Mouse (Mus musculus) embryo, embryonic 11.5 days (tissue): ENCODE measurements around the gene Vmn1r233.

ENCODE experiments used
- DNase-seq: peaks from one replicate; pipeline ENCODE4 v3.0.0-alpha.2; 2012; ENCODE audit warnings: low read depth, low spot score

The Vmn1r233 gene

DNA sequence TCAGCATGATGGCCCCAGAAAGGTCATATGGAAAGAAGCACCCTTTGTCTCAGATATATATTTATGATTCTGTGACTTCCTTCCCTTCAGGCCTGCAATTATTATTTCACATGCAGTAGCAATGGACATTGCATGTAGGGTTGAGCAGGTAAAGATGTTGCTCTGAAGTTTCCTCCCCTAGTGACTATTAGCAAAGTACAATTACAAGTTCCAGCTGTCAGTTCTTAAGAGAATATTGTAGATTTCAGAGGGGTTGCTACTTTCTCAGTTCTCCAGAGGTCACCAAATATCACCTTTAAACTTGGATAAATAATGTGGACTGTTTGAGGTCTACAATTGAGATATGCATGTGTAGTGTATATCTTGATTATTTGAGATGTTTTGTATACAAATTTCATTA, at the start of gene Vmn1r233:
Gene Vmn1r233 (minus strand): TSS at position 101 of the 400 bp plus-strand sequence.
- DNase-seq, result no peak

DNA sequence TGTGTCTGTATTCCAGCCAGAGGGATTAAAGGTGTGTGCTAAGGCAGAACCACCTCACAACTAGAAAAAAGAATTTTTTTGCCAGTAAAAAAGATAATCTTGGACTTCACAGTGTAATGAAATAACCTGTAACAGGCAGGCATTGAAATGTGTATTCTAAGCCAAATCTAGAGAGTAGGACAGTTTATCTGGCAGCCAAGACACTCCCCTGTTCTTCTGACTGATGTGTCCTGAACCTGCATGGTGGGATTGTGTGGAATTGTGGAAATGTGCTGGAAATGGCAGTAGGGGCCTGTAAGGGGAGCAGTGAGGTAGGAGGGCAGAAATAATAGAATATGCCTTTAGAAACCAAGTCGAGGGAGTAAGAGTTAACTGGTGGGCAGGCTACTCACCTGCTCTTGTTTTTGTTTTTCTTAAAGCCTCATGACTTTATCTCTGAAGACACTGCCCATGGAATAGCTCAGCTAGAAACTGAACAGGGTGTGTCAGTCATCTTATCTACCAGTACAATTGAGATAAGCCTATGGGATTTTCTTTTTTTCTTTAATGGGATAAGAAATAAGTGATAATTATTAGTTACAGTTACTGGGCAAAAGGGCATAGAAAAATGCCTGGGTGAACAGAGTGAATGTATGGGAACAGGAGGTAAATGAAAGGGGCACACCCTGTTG, 22.3 kb upstream of the Vmn1r233 start:
- DNase-seq, result no peak

DNA sequence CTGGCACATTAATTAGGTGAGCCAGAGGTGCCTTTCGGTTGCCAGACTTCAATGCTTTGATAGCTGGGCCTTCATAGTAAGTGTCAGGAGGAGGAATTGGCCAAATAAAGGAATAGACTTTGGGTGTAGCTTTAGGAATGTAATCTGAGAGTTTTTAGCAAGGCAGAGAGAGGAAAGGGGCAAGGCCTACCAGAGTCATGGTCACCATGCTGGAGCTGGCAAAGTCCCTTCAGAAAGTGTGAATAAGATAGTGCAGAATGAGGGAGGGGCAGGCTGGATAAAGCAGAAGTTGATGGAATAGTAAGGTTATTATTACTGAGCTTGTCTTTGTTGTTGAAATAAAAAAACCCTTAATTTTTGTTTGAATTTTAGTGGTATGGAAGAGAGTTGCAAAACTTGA, 13.5 kb upstream of the Vmn1r233 start:
- no peak for DNase-seq

DNA sequence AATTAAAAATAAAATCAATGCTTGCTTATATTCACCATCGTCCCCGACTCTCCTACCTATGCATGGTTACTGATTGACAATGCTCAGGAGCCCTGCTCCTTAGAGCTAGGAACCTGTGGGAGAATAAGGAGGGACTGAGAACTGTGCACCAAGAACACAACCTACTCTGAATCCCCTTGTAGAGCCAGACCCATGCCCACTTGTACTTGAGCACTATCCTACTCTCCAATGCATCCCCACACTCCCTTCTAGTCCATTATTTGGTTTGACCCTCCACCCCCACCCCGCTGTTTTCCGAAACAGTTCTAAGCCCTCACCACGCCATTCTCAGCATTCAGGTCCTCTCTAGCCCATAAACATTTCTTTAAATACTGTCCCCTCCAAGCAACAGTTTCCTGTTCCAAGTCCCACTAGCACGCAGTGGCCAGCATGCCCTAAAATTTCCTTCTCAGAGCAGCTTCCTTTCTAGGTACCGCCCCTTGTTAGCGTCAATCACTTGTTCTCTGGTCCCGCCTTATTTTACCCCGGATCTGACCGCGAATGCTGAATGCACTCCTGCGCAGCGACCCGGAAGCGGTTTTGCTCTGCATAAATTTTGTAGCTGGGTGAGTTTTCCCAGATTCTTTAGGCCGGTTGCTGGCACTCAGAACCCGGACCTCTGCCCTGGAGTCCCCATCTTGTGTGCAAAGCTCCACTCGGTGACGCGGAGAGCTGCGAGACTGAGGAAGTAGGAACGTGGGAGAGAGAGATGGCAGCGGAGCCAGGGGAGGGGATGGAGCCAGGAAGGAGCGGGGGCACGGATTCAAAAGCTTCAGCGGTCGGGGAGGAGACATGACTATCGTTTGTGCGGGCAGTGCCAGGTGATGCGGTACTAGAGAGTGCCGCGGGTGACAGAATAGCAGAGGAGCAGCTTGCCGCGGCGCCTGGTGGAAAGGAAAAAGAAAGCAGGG, 12.4 kb upstream of the Vmn1r233 start, which contains the start of gene Zfp160:
Gene Zfp160 (plus strand): TSS at position 522 of the 950 bp plus-strand sequence.
- peak; percentile 77 for DNase-seq

DNA sequence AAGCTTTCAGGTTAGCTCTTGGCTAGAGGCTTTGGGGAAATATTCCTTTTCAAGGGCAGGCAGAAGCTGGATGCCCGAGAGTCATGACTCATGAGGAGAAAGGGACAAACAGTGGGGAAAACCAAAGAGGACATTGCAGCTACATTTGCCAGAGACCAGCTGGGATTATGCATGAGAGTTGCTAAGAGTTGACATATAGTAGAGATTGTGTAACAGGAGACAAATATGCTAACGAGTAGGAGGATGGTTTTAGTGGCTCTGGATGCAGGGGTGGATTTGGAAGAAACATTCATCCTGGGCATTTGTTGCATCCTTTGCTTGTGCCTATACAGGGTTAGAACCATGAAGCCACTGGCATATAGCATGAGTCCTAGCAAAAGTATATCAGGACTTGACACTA, 2.5 kb downstream of the Vmn1r233 start:
- no peak for DNase-seq

DNA sequence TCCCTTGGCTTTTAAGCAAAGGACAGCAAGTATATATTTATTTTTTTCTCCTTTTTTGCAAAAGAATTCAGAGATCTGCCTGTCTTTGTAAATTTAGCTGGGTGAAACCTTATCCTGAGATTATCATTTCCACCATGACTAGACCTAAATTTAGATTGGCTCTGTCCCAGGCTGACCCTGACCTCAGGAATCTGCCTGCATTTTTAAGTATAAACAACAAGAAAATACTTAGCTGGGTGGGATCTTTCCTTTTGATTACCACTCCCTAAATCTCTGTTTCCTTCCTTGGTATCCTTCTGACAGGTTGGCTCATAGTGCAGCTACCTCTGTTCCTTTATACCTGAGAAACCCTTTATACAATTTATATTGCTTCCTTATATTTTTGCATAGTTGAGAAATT, 29.6 kb downstream of the Vmn1r233 start:
- no peak for DNase-seq

DNA sequence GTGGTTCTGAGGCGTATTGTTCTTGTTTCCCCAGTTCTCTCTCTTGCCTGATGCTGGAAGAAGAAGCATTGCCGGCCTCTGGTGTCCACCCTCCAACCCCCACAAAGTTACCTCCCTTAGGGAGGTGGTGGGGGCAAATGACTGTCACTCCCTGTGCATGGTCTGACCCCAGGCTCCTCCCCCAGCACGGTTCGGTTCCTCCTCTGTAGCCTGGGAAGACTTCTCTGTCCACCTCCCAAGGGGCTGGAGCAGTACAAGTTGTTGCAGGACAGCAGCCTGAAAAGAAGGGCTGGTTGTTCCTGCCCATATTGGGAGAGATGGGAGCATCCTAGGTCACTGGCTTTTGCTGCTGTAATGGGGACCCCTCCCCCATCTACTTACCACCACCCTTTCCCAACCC, 30.8 kb downstream of the Vmn1r233 start:
- DNase-seq, result no peak

DNA sequence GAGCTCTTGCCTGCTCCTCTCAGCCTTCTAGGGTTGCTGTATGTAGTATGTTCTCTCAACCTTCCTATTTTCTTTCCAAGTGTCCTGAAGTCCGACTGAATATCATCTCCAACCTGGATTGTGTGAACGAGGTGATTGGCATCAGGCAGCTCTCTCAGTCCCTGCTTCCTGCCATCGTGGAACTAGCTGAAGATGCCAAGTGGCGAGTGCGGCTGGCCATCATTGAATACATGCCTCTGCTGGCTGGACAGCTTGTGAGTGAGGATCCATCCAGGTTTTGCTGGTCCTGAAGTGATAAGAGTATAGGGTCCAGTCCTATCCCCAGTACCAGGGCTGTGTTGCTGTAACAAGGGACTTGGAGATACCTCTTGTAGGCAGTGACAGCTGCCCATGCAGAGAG, 35.9 kb downstream of the Vmn1r233 start:
- no peak for DNase-seq

DNA sequence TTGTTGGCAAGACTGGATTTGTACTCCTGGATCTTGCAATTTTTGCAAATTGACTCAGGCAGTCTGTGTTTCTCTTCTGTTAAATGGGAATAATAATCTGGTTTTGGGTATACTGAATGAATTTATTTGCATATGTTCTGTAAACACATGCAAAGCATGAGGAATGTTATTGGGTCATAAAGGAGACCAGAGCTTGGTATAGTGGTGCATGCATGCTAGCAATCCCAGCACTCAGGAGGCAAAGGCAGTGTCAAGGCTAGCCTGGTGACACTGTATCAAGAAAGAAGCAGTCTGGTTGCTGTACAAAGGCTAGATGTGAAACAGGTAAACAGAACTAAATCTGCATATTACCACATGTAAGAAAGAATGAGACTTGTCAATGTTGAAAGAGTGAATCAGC, 49.6 kb downstream of the Vmn1r233 start:
- no peak for DNase-seq

DNA sequence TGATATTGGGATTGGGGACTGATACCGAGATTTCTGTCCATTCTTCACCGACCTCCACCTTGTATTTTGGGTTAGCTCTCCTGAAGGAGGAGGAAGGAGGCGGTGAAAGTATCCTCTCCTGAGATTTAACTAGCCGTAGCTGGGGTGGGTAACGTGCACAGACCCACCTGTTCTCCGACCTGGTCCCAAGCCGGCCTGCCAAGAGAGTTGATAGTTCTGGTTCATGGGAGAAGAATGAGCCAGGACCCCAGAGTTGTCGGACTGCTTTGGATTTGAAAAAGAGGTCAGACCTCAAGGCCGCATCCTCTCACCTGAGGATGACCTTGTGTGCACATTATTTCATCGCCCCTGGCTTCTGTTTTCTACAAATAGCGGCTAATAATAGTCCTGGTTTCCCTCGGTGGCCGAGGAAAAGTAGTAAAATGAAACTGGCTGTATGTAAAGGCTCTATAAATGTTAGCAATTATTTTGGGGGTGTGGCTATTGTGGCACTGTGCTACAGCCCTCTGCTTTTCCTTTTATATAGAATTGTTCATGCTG, 50.2 kb downstream of the Vmn1r233 start:
- no peak for DNase-seq

DNA sequence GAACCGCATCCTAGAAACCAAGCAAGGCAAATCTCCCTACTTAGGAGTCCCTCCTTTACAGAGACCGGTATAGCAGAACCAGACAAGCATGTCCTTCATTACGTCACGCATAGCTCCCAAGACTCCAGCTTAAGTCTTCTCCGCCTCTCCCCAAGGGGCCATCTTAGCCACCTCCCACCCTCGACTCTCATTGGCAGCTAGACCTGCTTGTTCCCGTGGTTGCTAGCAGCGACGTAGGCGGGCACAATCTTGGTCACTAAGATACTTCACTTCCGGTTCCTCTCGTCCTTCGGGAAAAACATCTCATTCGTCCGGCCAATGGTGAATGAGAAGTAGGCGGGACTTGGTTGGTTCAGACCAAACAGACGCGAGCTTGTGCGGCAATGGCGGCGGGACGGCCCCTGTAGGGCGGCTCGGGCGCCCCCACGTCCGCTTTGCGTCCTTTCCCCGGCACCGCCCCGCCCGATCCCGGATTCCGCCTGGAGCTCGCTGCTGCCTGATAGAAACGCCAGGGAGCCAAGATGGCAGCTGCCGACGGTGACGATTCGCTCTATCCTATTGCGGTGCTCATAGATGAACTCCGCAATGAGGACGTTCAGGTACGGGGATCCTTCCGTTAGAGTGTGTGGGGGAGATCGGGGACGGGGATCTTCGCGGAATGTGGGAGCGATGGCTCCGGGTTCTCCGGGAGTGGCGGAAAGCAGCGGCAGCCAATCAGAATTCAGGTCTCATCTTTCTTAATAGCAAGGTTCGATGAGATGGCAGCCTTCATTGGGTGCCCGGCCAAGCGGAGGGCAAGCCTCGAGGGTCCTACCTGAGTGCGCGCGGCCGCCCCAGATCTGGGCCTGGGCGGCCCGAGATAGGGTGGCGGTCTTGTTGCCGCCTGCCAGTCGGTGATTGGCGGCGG, 51.0 kb downstream of the Vmn1r233 start, which contains the start of gene Ppp2r1a:
Gene Ppp2r1a (plus strand): TSS at position 327 of the 907 bp plus-strand sequence.
- peak; percentile 98 for DNase-seq

DNA sequence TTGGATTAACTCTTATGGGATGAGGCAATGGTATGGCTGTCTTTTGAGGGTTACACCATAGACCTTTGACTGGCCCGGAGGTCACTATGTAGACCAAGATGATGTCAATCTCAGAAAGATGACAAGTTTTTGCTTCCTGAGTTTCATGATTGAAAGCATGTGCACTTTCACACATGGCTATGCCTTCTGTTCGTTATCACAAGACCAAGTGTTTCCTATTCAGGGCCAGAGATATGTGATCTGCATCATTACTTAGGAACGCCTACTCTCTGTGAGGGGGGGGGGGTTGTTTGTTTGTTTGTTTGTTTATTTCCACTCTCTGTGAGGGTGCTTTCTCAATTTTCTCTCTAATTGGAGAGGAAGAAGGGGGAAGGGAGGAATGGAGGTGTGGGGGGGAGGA, 52.0 kb downstream of the Vmn1r233 start:
- no peak for DNase-seq
